Mouse (Mus musculus) embryonic stem cell, embryonic (primary cell): ENCODE data around the gene Iscu.

Experiments used
- CTCF ChIA-PET, 4 experiments: fragments of 300-600 bp in 2 of 4; fragments of 350-600 bp in 2 of 4; sonication (Branson Sonifier 250); formaldehyde crosslinking; loops; one replicate each; lab custom pipeline; 2022; ENCODE audit warnings: inconsistent platforms in 2 of 4; lab: Charles Lee
- POLR2A ChIA-PET, 4 experiments: fragments of 300-600 bp in 2 of 4; fragments of 350-600 bp in 2 of 4; sonication (Branson Sonifier 250); formaldehyde crosslinking; loops; one replicate each; lab custom pipeline; 2022; ENCODE audit warnings: antibody characterized with exemption in 4 of 4, inconsistent platforms in 1 of 4; lab: Charles Lee

Gene Iscu

DNA sequence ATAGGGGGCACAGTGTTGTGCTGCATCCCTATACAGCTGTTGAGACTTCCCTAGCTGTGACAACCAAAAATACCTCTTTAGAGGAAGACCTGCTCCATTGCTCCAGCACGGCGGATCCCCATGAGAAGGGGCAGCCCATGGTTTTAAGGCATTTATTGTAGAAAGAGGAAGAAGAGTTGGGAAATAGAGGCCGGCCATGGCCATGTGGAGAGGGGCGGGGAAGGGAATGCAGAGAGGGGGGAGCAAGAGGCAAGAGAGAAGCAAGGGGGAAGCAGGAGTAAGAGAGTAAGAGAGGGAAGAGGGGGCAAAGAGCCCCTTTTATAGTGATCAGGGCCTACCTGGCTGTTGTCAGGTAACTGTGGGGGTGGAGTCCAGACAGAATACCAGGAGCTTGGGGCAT lies 37.6 kb downstream of the Iscu start:
- POLR2A ChIA-PET, result interaction anchor here in 2 of 4 experiments (0.5 to 2.7 kb wide), 3 partner anchors 10 to 199 kb away, joined by 3 to 9 read pairs (median 3); partner anchors contain the start of genes Iscu (in 1 of the 2), Sart3 (in 1 of the 2) and Tmem119 (in 1 of the 2)
- CTCF ChIA-PET, result interaction anchor here in 2 of 4 experiments (0.6 to 6.6 kb wide), 5 partner anchors 16 to 37 kb away, joined by 3 to 113 read pairs (median 4); partner anchors contain the start of genes Iscu (in 2 of the 2) and Sart3 (in 2 of the 2)

DNA sequence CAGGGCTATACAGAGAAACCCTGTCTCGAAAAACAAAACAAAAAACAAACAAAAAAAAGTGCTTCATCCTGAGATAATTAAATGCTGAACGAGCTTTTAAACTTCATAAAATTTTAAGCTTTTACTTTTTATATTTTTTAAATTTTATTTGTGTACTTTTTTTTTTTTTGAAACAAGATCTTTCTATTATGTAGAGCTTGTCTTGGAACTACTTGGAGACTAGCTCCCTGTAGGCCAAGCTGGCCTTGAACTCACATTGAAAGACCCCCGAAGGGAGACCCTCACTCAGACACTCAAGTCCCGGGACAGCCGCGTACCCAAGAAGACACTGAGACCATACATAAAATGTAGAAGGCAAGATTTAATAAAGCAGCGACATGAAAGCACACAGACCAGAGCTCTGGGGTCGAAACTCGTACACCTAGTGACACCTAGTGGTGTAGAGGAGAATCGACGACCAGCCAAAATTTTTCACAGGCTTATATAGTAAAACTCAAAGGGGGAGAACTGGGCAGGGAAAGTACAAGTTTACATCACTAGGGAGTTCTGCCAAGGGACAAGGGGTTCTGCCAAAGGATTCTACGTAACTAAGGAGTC lies 39.4 kb downstream of the Iscu start:
- CTCF ChIA-PET, result interaction anchor here (0.6 to 6.6 kb wide), 39 partner anchors 9 to 712 kb away, joined by 3 to 113 read pairs (median 3); partner anchors contain the start of genes Iscu (in 3 of the 4), Sart3 (in 3 of the 4), Tmem119 (in 3 of the 4) and 1700069L16Rik (in 1 of the 4)

DNA sequence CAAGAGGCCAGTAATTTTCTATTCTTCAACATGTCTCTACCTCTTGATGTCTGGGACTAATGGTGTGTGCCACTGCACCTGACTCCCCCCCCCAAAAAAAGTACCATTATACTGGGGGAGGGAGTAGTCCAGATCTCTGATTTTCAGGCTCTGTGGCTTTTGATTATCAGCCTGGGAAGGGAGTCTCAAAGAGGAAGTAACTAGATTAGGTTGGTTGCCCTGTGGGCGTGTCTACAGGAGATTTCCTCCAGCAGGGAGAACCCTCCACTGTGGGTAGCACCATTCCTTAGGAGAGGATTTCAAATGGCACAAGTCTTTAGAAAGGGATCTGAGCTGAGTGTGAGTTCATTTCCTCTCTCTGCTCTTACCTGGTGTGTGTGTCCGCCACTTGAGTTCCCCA lies 40.1 kb downstream of the Iscu start:
- POLR2A ChIA-PET, result interaction anchor here in 2 of 4 experiments (1.3 to 4.9 kb wide), 4 partner anchors 30 to 40 kb away, joined by 5 to 30 read pairs (median 11); partner anchors contain the start of genes Iscu (in 2 of the 2) and Sart3 (in 2 of the 2)

More for the DNA sequence above, 39.4 kb downstream of the Iscu start:
- POLR2A ChIA-PET, result interaction anchor here (0.6 to 2.7 kb wide), 14 partner anchors 15 to 1220 kb away, joined by 3 to 9 read pairs (median 4); partner anchors contain the start of genes Iscu (in 4 of the 4), Sart3 (in 4 of the 4) and Ficd (in 1 of the 4)

DNA sequence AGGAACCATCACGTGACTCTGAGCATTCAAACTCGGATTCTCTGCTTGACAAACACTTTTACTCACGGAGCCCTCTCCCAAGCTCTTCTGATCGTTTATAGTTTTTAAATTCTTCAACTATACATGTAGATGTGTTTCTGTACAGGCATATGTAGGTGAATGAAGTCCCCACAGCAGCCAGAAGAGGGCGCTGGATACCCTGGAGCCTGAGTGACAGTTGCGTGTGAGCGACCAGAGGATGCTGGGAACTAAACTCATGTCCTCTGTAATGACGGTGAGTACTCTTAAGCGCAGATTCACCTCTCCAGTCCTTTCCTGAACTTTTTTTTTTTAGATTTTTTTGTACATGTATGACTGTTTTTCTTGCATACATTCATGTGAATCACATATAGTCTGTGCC lies 41.1 kb downstream of the Iscu start:
- ChIA-PET POLR2A (interaction anchor here in 2 of 4 experiments (0.8 to 4.9 kb wide), 17 partner anchors 11 to 479 kb away, joined by 3 to 30 read pairs (median 3); partner anchors contain the start of genes Iscu (in 2 of the 2), Sart3 (in 2 of the 2), 1700069L16Rik (in 1 of the 2) and Selplg (in 1 of the 2)), CTCF (interaction anchor here (0.6 to 6.6 kb wide), 54 partner anchors 8 to 607 kb away, joined by 3 to 113 read pairs (median 4); partner anchors contain the start of genes Iscu (in 4 of the 4), Sart3 (in 4 of the 4), Tmem119 (in 3 of the 4) and 1700069L16Rik (in 1 of the 4))

More for the DNA sequence above, 40.1 kb downstream of the Iscu start:
- CTCF ChIA-PET, result interaction anchor here (0.9 to 6.6 kb wide), 19 partner anchors 9 to 437 kb away, joined by 3 to 113 read pairs (median 4); partner anchors contain the start of genes Iscu (in 3 of the 4), Sart3 (in 3 of the 4), Tmem119 (in 2 of the 4) and 1700069L16Rik (in 1 of the 4)

DNA sequence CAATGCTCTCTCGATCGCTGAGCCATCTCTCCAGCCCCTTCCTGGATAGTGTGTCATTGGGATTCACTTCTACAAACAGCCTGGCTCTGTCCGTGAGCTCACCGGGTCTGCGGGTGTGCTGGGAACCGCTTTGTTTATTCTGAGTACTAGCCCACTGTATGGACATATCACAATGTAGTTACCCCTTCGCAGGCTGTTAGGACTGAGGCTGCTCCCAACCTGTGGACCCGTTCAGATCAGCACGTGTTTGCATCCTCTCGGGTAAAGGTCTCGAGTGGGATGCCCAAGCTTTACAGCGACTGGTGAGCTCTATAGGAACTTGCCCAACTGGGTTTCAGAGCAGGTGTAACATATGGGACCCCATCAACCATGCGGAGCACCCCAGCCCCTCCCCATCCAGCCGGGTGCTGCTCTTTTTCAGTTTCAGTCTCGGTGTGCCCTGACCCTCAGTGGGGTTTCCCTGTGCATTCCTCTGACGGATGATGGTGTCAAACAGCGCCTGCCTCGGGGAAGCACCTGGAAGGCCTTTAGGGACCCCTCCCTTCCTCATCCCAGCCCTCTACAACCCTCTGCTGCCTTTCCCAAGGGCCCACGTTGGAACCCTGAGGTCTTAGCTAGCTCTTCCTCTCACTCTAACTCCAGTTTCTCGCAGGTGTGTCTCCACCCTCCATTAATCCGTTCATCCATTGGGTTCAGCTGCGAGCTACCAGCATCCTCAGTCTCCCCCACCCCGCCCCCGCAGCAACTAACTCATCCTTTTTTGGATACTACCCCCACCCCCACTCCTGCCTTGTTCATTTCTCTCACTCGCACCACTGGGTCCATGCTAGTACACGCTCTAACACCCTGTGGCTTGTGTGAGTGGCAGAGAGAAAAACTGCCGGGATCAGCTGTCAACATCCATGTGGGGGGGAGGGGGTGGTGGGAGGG lies 41.8 kb downstream of the Iscu start:
- CTCF ChIA-PET, result interaction anchor here (0.5 to 6.6 kb wide), 64 partner anchors 8 to 546 kb away, joined by 3 to 113 read pairs (median 4); partner anchors contain the start of genes Iscu (in 4 of the 4), Sart3 (in 4 of the 4), Tmem119 (in 3 of the 4) and Coro1c (in 1 of the 4)
- POLR2A ChIA-PET, result interaction anchor here in 3 of 4 experiments (0.6 to 4.9 kb wide), 18 partner anchors 11 to 480 kb away, joined by 3 to 30 read pairs (median 3); partner anchors contain the start of genes Iscu (in 2 of the 3), Sart3 (in 2 of the 3), 1700069L16Rik (in 1 of the 3) and Selplg (in 1 of the 3)

DNA sequence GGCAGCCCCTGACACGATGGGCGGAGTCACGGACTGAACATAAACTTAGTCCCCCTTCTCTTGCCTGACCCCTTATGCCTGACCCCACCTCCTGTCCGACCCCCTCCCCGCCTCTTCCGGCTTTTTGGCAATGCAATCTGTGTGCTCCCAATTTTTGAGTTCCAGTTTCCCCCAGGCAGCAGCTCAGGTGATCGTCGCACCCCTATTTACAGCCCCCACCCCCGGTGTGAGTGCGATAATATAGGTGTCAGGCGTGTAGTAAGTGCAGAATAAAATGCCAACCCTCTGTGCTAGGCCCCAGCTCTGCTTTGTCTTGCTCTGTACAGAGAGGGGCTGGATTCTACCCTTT lies 42.5 kb downstream of the Iscu start:
- ChIA-PET CTCF (interaction anchor here (0.6 to 6.6 kb wide), 33 partner anchors 12 to 546 kb away, joined by 3 to 113 read pairs (median 5); partner anchors contain the start of genes Iscu (in 2 of the 4), Sart3 (in 2 of the 4), Tmem119 (in 2 of the 4) and Coro1c (in 1 of the 4)), POLR2A (interaction anchor here in 3 of 4 experiments (0.6 to 4.9 kb wide), 9 partner anchors 18 to 106 kb away, joined by 3 to 30 read pairs (median 4); partner anchors contain the start of genes Iscu (in 2 of the 3), Sart3 (in 2 of the 3) and Selplg (in 2 of the 3))

DNA sequence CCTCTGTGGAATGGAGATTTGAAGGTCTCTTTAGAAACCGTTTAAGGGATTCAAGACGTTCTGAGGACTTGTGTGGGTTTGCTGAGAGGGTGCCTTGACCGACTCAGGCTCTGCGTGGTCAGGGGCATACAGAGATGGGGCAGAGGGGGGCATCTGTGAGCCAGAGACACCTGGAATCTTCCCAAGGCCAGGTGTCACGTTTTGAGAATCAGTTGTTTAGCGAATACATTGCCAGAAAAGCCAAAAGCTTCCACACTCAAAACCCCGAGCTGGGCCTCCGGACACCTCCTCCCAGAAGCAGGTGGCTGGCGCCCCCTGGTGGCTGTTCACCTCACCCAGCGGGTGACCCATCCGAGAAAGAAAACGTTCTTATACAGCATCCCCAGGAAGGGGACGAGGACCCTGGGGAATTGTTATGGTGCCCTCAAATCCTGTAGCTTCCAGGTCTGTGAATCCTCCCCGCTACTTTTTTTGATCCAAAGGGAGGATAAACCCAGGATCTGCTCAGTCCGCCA lies 43.1 kb downstream of the Iscu start:
- POLR2A ChIA-PET, result interaction anchor here in 3 of 4 experiments (0.6 to 4.9 kb wide), 10 partner anchors 17 to 1292 kb away, joined by 3 to 30 read pairs (median 4); partner anchors contain the start of genes Iscu (in 2 of the 3), Sart3 (in 1 of the 3) and Selplg (in 1 of the 3)
- CTCF ChIA-PET, result interaction anchor here (0.5 to 6.6 kb wide), 52 partner anchors 9 to 967 kb away, joined by 3 to 113 read pairs (median 4); partner anchors contain the start of genes Iscu (in 2 of the 4), Sart3 (in 2 of the 4), Tmem119 (in 2 of the 4) and Ficd (in 1 of the 4)

DNA sequence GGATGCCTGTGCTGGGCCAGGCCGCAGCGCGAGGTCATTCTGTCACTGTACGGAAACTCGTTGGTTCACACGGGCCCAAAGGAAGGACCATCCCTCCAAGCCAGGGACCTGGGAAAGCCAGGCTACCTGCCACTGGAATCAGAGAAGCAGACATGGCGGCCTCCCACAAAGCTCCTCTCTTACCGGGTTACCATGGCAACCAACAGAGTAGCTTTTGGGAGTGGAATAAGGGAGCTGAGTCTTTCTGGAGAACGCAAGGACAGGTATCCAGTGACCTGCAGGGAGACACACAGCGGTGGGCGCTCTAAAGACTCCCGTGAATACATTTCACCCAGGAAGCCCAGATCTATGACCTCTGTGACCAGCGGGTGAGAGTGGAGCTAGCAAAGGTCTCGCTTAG lies 46.0 kb downstream of the Iscu start:
- ChIA-PET POLR2A (interaction anchor here (0.7 to 3.2 kb wide), 23 partner anchors 9 to 324 kb away, joined by 3 to 17 read pairs (median 4); partner anchors contain the start of genes Iscu (in 2 of the 4), Tmem119 (in 2 of the 4), Sart3 (in 1 of the 4) and Selplg (in 1 of the 4)), CTCF (interaction anchor here (0.6 to 2.5 kb wide), 25 partner anchors 10 to 1132 kb away, joined by 3 to 26 read pairs (median 5); partner anchors contain the start of genes 1700069L16Rik (in 1 of the 4), Coro1c (in 1 of the 4) and Tmem119 (in 1 of the 4))

DNA sequence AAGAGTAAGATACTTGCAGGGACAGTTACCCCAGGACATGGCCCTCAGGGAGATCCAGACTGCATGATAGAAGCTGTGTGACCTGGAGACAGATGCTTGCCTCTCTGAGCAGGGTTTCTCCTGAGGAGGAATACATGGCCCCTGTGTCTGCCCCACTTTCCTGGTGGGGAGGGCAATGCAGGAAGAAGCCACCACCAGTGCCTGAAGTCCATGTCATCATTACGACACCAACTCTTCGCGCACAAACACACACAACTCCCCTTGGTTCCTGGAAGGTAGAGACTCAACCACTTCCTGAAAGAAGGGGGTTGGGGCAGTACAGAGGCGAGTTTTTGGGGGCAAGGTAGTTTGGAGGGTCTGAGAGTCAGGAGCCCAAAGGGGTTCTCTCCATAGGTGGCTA lies 51.7 kb downstream of the Iscu start:
- ChIA-PET CTCF (interaction anchor here in 2 of 4 experiments (1.2 to 2.1 kb wide), 5 partner anchors 8 to 118 kb away, joined by 3 to 8 read pairs (median 5); no protein-coding TSS in a partner anchor), POLR2A (interaction anchor here in 1 of 4 experiments (1.5 kb wide), 1 partner anchor 84 kb away, joined by 4 read pairs; the partner anchor contains the start of gene Coro1c)

DNA sequence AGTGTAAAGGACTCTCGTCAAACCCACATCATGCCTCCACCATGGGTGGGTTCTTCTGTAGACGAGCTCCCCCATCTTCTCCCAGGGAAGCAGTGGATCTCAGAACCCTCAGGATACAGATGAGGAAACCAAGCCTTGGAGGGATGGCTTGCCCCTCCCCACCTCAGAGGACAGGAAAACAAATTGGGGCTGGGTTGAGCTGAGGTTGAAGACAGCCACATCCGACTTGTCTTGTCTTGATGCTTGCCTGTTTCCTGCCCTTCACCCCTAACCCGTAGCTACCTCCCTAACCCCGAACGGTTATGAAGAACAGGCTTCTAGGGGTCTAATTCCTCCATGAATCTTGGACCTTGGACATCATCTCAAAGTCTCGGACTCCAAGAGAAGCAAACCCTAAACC lies 53.0 kb downstream of the Iscu start:
- ChIA-PET POLR2A (interaction anchor here in 2 of 4 experiments (0.6 to 1.5 kb wide), 5 partner anchors 14 to 746 kb away, joined by 3 to 4 read pairs (median 3); partner anchors contain the start of gene Coro1c (in 1 of the 2)), CTCF (interaction anchor here in 3 of 4 experiments (0.5 to 1.9 kb wide), 6 partner anchors 9 to 53 kb away, joined by 3 to 8 read pairs (median 4); no protein-coding TSS in a partner anchor)

DNA sequence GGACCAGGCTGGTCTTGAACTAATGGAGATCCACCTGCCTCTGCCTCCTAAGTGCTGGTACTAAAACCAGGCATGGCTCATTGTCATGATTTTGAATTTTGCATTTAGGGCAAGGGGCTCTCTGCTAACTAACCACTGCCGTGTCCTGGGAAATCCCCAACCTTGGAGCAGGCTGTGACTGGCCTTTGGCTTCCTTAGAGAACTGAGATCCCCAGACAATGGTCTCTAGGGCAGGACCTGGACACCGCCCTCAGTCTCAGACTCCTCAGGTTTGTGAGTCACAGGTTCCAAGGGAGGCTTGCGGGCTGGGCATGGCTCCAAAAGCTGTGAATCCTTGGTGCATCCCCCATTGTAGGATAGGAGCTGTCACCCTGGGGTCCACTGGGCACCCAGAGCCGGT lies 54.1 kb downstream of the Iscu start:
- ChIA-PET CTCF (interaction anchor here in 3 of 4 experiments (0.6 to 2.7 kb wide), 6 partner anchors 11 to 246 kb away, joined by 3 to 16 read pairs (median 4); no protein-coding TSS in a partner anchor), POLR2A (interaction anchor here in 3 of 4 experiments (0.7 to 1.5 kb wide), 5 partner anchors 8 to 264 kb away, joined by 3 to 4 read pairs (median 3); no protein-coding TSS in a partner anchor)
